Mouse (Mus musculus) lung, adult 18-20 months (tissue): ENCODE results near the gene Tec.

Experiments used
- DNase-seq, 2 experiments: peaks; one replicate each; pipeline ENCODE4 v3.0.0; 2022; ENCODE audit warnings: mixed read lengths in 2 of 2

Tec gene

GRCm38 (mm10) chr5:72853365-72853764, 14.9 kb downstream of the Tec start:
- no peak for DNase-seq

GRCm38 (mm10) chr5:72852301-72852995, 15.8 kb downstream of the Tec start:
- no peak for DNase-seq

GRCm38 (mm10) chr5:72851674-72852098, 16.6 kb downstream of the Tec start:
- DNase-seq = no peak

GRCm38 (mm10) chr5:72850926-72851673, 17.2 kb downstream of the Tec start:
- no peak for DNase-seq

GRCm38 (mm10) chr5:72848889-72849435, 19.3 kb downstream of the Tec start:
- DNase-seq = no peak

GRCm38 (mm10) chr5:72846712-72847111, 21.6 kb downstream of the Tec start:
- DNase-seq = no peak

GRCm38 (mm10) chr5:72845928-72846630, 22.2 kb downstream of the Tec start:
- no peak for DNase-seq

- no peak for DNase-seq
Measured at GRCm38 (mm10) chr5:72844776-72845495, 23.3 kb downstream of the Tec start.

GRCm38 (mm10) chr5:72844294-72844693, 24.0 kb downstream of the Tec start:
- no peak for DNase-seq

GRCm38 (mm10) chr5:72839655-72840054, 28.6 kb downstream of the Tec start:
- no peak for DNase-seq

GRCm38 (mm10) chr5:72838976-72839375, 29.3 kb downstream of the Tec start:
- no peak for DNase-seq

GRCm38 (mm10) chr5:72835656-72836055, 32.6 kb downstream of the Tec start:
- DNase-seq = no peak

- peak in 1 of 2 experiments; percentile 24 for DNase-seq
Measured at GRCm38 (mm10) chr5:72832904-72833765, 35.1 kb downstream of the Tec start.

GRCm38 (mm10) chr5:72832191-72832590, 36.1 kb downstream of the Tec start:
- no peak for DNase-seq

- DNase-seq = no peak
Measured at GRCm38 (mm10) chr5:72830988-72831610, 37.2 kb downstream of the Tec start.

- no peak for DNase-seq
Measured at GRCm38 (mm10) chr5:72829506-72830067, 38.7 kb downstream of the Tec start.

GRCm38 (mm10) chr5:72828401-72828800, 39.9 kb downstream of the Tec start:
- DNase-seq = no peak

GRCm38 (mm10) chr5:72827435-72827834, 40.8 kb downstream of the Tec start:
- no peak for DNase-seq

GRCm38 (mm10) chr5:72826445-72826844, 41.8 kb downstream of the Tec start:
- no peak for DNase-seq

GRCm38 (mm10) chr5:72820651-72821050, 47.6 kb downstream of the Tec start:
- no peak for DNase-seq
